Mouse (Mus musculus): ENCODE data around the gene Sf3a2. TPM values are rescaled to one million over a fixed set of nuclear protein-coding genes. Genes with fewer than 3 reads are reported as not detected.

Sf3a2 gene
- polyA plus RNA-seq, 1 experiment from 2014 or later = 62.3 TPM

DNA sequence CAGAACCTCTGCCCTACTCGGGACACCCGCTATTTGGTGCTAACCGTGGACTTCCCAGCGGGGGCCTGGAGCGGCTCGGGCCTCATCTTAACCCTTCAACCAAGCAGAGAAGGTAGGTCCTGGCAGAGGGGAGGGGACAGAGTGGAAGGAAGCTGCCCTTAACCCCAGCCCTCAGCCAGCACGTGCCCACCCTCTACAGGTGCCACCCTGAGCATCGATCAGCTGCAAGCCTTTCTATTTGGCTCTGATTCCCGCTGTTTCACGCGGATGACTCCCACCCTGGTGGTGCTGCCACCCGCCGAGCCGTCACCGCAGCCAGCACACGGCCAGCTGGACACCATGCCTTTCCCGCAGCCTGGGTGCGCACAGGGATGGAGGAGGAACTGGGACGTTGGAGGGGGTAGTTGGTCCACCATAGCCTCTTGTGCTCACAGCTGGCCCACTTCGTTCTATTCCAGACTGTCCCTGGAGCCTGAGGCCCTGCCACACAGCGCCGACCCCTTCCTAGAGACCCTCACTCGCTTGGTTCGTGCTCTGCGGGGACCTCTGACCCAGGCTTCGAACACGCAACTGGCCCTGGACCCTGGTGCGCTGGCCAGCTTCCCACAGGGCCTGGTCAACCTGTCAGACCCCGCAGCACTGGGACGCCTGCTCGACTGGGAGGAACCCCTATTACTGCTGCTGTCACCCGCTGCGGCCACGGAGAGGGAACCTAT is 8.5 kb downstream of the Sf3a2 start:
- Histone ChIP-seq H3K27ac (ENCODE audit: low read length) (peak overlapping the region; percentile 63), H3K4me1 (ENCODE audit: control insufficient read depth, insufficient read depth, low read length) (peaks cover 31% of the 10 kb centered on the region), H3K27me3 (replicated peaks; ENCODE audit: control insufficient read depth, insufficient read depth, low read length) (0 out of 2 replicates have a peak, but pooled peaks cover 4% of the 10 kb centered on the region), H3K4me2 (ENCODE audit: low read depth, low read length) (peak overlapping the region; percentile 96), H3K9ac (ENCODE audit: low read depth, low read length) (peak overlapping the region; percentile 79), H3K36me3 (ENCODE audit: control insufficient read depth, insufficient read depth, low read length) (peaks cover 24% of the 10 kb centered on the region), H3K4me3 (ENCODE audit: low read length) (peak overlapping the region; percentile 55), H3K9me3 (ENCODE audit: control insufficient read depth, low read length) (no peaks in the 10 kb centered on the region)
- 51% methylated on average over 34 of the region's 34 CpGs for whole genome bisulfite sequencing
- peak; percentile 19; the same call in 1 of the 2 replicates for ATAC-seq

DNA sequence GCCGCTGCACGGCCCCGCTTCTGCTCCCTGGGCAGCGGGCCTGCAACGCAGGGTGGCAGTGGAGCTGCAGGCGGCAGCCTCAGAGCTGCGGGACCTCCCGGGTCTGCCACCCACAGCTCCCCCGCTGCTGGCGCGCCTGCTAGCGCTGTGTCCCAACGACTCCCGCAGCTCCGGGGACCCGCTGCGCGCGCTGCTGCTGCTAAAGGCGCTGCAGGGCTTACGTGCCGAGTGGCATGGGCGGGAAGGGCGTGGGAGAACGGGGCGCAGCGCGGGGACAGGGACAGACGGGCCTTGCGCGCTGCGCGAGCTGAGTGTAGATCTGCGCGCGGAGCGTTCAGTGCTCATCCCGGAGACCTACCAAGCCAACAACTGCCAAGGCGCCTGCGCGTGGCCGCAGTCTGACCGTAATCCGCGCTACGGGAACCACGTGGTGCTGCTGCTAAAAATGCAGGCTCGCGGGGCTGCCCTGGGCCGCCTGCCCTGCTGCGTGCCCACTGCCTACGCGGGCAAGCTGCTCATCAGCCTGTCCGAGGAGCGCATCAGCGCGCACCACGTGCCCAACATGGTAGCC is 9.1 kb downstream of the Sf3a2 start:
- Histone ChIP-seq H3K4me2 (ENCODE audit: low read depth, low read length) (peak overlapping the region; percentile 96), H3K9me3 (ENCODE audit: control insufficient read depth, low read length) (no peaks in the 10 kb centered on the region), H3K27me3 (replicated peaks; ENCODE audit: control insufficient read depth, insufficient read depth, low read length) (0 out of 2 replicates have a peak, but pooled peaks cover 4% of the 10 kb centered on the region), H3K4me3 (ENCODE audit: low read length) (peak overlapping the region; percentile 55), H3K36me3 (ENCODE audit: control insufficient read depth, insufficient read depth, low read length) (peaks cover 22% of the 10 kb centered on the region), H3K9ac (ENCODE audit: low read depth, low read length) (peak overlapping the region; percentile 79), H3K27ac (ENCODE audit: low read length) (peak overlapping the region; percentile 63), H3K4me1 (ENCODE audit: control insufficient read depth, insufficient read depth, low read length) (peaks cover 32% of the 10 kb centered on the region)
- peak; percentile 62 for ATAC-seq
- 0% methylated on average over 58 of the region's 58 CpGs for WGBS

DNA sequence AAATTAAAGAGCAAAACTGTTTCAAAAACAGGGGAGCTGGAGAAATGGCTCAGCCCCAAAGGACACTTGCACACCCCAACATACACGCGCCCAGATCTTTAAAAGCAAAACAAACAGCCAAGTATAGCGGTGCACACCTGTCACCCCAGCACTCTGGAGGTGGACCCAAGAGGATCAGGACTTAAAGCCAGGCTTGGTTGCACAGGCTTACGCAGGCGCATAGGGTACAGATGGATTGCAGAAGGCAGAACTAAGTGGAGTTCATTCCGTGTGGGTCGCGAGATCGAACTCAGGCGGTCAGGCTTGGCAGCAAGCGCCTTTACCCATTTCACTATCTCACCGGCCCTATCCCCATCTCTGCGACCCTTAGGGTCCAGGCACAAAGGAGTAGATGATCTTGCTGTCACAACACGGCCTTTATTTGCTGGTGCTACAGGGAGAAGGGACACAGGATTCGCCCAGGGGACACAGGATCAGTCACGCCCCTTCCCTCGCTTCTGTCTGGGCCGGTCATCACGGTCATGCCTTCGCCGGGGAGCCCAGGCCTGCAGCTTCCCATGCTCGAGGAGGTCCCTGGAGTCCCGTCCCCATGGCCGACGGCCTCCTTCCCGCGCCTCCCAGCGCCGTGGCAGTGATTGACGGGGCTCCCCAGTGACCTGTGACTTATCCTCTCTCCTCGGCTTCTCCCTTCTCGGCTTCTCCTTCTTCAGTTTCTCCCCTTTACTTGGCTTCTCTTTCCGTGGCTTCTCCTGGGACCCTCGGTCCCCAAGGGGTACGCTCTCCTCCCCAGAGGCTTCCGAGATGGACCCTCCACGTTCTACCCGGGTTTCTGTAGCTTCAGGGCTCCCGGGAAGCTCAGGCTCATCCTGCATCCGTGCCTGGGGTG is 10.3 kb downstream of the Sf3a2 start:
- 26% methylated on average over 40 of the region's 40 CpGs for whole genome bisulfite sequencing
- Histone ChIP-seq H3K4me3 (ENCODE audit: low read length) (peak overlapping the region; percentile 4; the same call in 1 of the 2 replicates), H3K4me2 (ENCODE audit: low read depth, low read length) (peak overlapping the region; percentile 30; the same call in 1 of the 2 replicates), H3K36me3 (ENCODE audit: control insufficient read depth, insufficient read depth, low read length) (peaks cover 15% of the 10 kb centered on the region), H3K27ac (ENCODE audit: low read length) (no peak overlapping the region), H3K9ac (ENCODE audit: low read depth, low read length) (peak overlapping the region; percentile 46), H3K27me3 (replicated peaks; ENCODE audit: control insufficient read depth, insufficient read depth, low read length) (0 out of 2 replicates have a peak, but pooled peaks cover 4% of the 10 kb centered on the region), H3K9me3 (ENCODE audit: control insufficient read depth, low read length) (no peaks in the 10 kb centered on the region), H3K4me1 (ENCODE audit: control insufficient read depth, insufficient read depth, low read length) (peaks cover 37% of the 10 kb centered on the region)
- no peak for ATAC-seq

DNA sequence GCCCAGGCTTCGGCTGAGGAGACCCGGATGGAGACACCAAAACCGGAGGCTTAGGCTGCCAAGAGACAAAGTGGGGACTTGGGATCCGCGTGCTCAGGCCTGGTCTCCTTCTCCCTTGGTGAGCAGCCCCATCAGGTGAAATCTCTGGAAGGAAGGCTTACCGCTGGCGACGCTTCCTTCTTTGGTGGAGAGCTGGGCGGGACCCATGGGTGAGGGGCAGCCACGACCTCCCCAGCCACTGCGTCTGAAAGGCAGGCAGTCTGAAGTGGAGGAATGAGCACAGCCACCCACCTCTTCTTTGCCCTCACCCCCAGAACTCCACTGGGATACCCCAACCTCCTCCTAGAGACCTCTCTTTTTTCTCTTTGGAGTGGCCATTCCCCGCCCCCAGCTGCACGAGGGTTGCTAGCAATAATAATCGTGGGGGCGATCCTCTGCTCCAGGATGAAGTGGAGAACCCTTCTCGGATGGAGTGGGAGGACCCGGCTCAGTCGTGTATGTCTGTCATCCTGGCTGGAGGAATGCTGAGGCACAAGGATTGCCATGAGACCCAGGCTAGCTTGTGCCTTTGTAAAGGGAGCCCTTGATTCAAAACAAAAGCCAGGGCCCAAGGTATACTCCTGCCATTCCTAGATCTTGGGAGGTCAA is 11.1 kb downstream of the Sf3a2 start:
- 0 out of 2 replicates have a peak, but pooled peaks cover 4% of the 10 kb centered on the region for H3K27me3 ChIP-seq (replicated peaks; ENCODE audit: control insufficient read depth, insufficient read depth, low read length)
- peak overlapping the region; percentile 46 for H3K9ac ChIP-seq (ENCODE audit: low read depth, low read length)
- H3K9me3 ChIP-seq (ENCODE audit: control insufficient read depth, low read length) = no peaks in the 10 kb centered on the region
- no peak overlapping the region for H3K27ac ChIP-seq (ENCODE audit: low read length)
- H3K4me1 ChIP-seq (ENCODE audit: control insufficient read depth, insufficient read depth, low read length) = peaks cover 37% of the 10 kb centered on the region
- H3K36me3 ChIP-seq (ENCODE audit: control insufficient read depth, insufficient read depth, low read length) = peaks cover 11% of the 10 kb centered on the region
- WGBS = 12% methylated on average over 18 of the region's 18 CpGs
- H3K4me3 ChIP-seq (ENCODE audit: low read length) = peak overlapping the region; percentile 4; the same call in 1 of the 2 replicates
- H3K4me2 ChIP-seq (ENCODE audit: low read depth, low read length) = peak overlapping the region; percentile 30; the same call in 1 of the 2 replicates
- ATAC-seq = no peak

DNA sequence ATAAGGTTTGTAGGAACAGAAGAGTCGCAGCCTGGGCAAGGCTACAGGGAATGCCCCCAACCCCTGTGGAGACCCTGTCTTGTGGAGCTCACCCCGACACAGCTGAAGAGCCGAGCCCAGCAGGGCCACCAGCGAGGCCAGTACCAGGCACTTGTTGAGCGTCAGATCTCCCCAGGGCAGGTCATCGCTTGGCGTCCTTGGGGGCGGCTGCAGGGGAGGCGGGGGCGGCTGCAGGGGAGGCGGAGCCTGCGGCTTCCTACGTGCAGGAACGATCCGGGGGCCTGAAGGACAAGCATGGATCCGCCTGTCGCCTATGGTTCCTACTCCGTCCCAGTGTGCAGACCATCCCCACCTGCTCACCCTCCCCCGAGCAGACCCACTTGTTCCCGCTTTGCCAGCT is 12.1 kb downstream of the Sf3a2 start:
- Histone ChIP-seq H3K9me3 (ENCODE audit: control insufficient read depth, low read length) (no peaks in the 10 kb centered on the region), H3K36me3 (ENCODE audit: control insufficient read depth, insufficient read depth, low read length) (peaks cover 3% of the 10 kb centered on the region), H3K9ac (ENCODE audit: low read depth, low read length) (0 out of 2 replicates have a peak overlapping the region, but pooled peaks have one; percentile 10), H3K27ac (ENCODE audit: low read length) (no peak overlapping the region), H3K4me3 (ENCODE audit: low read length) (no peak overlapping the region), H3K4me1 (ENCODE audit: control insufficient read depth, insufficient read depth, low read length) (peaks cover 37% of the 10 kb centered on the region), H3K4me2 (ENCODE audit: low read depth, low read length) (no peak overlapping the region; the same call in 1 of the 2 replicates), H3K27me3 (replicated peaks; ENCODE audit: control insufficient read depth, insufficient read depth, low read length) (0 out of 2 replicates have a peak, but pooled peaks cover 4% of the 10 kb centered on the region)
- ATAC-seq = no peak
- WGBS = 5% methylated on average over 20 of the region's 20 CpGs

DNA sequence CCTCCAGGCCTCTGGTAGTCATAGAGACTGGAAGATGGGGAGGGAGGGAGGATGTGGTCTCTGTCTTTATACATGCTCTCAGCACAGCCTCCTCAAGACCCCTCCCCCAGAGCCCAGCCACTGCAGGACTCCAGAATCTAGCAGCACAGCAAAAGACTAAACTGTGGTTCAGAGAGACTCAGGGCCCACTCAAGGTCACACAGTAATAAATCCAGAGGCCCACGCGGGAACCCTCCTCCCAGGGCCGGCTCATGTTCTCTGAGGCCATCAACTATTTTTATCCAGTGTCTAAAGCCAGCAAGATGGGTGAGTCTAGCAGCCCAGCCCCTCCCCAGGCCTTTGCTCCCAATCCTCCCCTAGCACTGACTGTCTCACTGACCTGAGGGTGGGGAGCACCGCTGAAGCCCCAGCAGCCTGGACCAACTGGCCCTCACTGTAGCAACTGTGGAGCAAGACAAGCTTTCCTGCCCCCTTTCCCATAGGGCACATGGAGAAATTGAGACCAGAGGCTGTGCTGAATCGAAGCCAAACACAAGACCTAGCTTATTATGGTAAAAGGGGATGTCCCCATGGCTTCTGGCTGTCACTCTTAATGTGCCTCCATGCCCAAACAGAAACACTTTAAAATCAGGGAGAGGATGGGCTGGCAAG is 14.5 kb downstream of the Sf3a2 start:
- Histone ChIP-seq H3K27ac (ENCODE audit: low read length) (no peak overlapping the region), H3K36me3 (ENCODE audit: control insufficient read depth, insufficient read depth, low read length) (no peaks in the 10 kb centered on the region), H3K27me3 (replicated peaks; ENCODE audit: control insufficient read depth, insufficient read depth, low read length) (0 out of 2 replicates have a peak, but pooled peaks cover 4% of the 10 kb centered on the region), H3K9me3 (ENCODE audit: control insufficient read depth, low read length) (no peaks in the 10 kb centered on the region), H3K4me1 (ENCODE audit: control insufficient read depth, insufficient read depth, low read length) (peaks cover 24% of the 10 kb centered on the region), H3K4me2 (ENCODE audit: low read depth, low read length) (no peak overlapping the region), H3K4me3 (ENCODE audit: low read length) (no peak overlapping the region), H3K9ac (ENCODE audit: low read depth, low read length) (peak overlapping the region; percentile 40; the same call in 1 of the 2 replicates)
- no peak for ATAC-seq
- WGBS = 41% methylated on average over 5 of the region's 5 CpGs

DNA sequence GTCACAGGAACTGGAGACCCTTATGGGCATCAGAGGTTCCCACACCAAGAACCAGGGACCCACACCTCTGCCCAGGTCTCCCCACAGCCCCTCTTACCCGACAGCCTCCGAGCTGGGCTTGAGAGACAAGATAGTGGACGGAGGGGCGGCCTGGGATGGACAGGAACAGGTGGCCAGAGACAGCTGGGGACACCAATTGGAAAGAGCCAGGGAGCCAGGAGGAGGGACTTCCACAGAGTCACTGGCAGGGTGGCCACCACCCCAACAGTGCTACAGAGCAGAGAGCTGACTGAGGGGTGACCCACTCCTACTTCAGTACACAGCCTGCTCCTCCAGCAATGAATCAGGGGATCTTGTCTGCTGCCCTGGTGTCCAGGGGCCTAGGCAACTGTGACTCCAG is 15.4 kb downstream of the Sf3a2 start, which contains the start of gene Jsrp1:
Gene Jsrp1, minus strand, starts transcription at position 133 of the 400 bp plus-strand sequence.
- no peaks in the 10 kb centered on the region for H3K27me3 ChIP-seq (replicated peaks; ENCODE audit: control insufficient read depth, insufficient read depth, low read length)
- no peak within 1 kb of the TSS for H3K4me2 ChIP-seq (ENCODE audit: low read depth, low read length)
- no peak for ATAC-seq
- H3K9ac ChIP-seq (ENCODE audit: low read depth, low read length) = peak within 1 kb of the TSS; percentile 40
- peaks cover 15% of the 10 kb centered on the region; the same call in 1 of the 2 replicates for H3K4me1 ChIP-seq (ENCODE audit: control insufficient read depth, insufficient read depth, low read length)
- no peak within 1 kb of the TSS for H3K4me3 ChIP-seq (ENCODE audit: low read length)
- no peaks in the 10 kb centered on the region for H3K9me3 ChIP-seq (ENCODE audit: control insufficient read depth, low read length)
- H3K27ac ChIP-seq (ENCODE audit: low read length) = no peak within 1 kb of the TSS
- no peaks in the 10 kb centered on the region for H3K36me3 ChIP-seq (ENCODE audit: control insufficient read depth, insufficient read depth, low read length)
- 73% methylated on average over 4 of the region's 4 CpGs for WGBS

DNA sequence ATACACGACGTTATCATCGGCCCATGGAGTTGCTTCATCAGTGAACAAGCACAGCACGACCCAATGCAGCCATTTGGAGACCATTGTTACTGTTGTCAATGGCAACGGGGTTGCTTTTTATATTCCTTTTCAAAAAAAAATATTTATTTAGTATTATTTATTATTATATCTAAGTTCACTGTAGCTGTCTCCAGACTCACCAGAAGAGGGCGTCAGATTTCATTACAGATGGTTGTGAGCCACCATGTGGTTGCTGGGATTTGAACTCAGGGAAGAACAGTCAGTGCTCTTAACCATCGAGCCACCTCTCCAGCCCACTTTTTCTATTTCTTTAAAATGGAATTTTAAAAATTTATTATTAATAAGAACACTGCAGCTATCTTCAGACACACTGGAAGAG is 16.8 kb downstream of the Sf3a2 start:
- no peaks in the 10 kb centered on the region for H3K9me3 ChIP-seq (ENCODE audit: control insufficient read depth, low read length)
- no peak overlapping the region for H3K4me3 ChIP-seq (ENCODE audit: low read length)
- no peak overlapping the region for H3K9ac ChIP-seq (ENCODE audit: low read depth, low read length)
- H3K4me2 ChIP-seq (ENCODE audit: low read depth, low read length) = no peak overlapping the region
- H3K27me3 ChIP-seq (replicated peaks; ENCODE audit: control insufficient read depth, insufficient read depth, low read length) = no peaks in the 10 kb centered on the region
- ATAC-seq = no peak
- peaks cover 10% of the 10 kb centered on the region; the same call in 1 of the 2 replicates for H3K4me1 ChIP-seq (ENCODE audit: control insufficient read depth, insufficient read depth, low read length)
- no peak overlapping the region for H3K27ac ChIP-seq (ENCODE audit: low read length)
- WGBS = 68% methylated on average over 7 of the region's 7 CpGs
- H3K36me3 ChIP-seq (ENCODE audit: control insufficient read depth, insufficient read depth, low read length) = no peaks in the 10 kb centered on the region

All from intestine, embryonic 16.5 days (tissue).